Mouse (Mus musculus) kidney, postnatal 36 days (tissue): ENCODE data around the gene Ino80b.
A peak's percentile ranks its signal among the peaks of the same experiment; 100 is the strongest.

Experiments used
- DNase-seq, 2 experiments: peaks; one replicate each; pipeline ENCODE4 v3.0.0; 2021 to 2022; ENCODE audit warnings: mixed read lengths in 2 of 2

The Ino80b gene

GRCm38 (mm10) chr6:83083497-83083896 lies 41.7 kb downstream of the Ino80b start:
- DNase-seq, result no peak

GRCm38 (mm10) chr6:83080210-83080609 lies 45.0 kb downstream of the Ino80b start:
- no peak for DNase-seq

DNA sequence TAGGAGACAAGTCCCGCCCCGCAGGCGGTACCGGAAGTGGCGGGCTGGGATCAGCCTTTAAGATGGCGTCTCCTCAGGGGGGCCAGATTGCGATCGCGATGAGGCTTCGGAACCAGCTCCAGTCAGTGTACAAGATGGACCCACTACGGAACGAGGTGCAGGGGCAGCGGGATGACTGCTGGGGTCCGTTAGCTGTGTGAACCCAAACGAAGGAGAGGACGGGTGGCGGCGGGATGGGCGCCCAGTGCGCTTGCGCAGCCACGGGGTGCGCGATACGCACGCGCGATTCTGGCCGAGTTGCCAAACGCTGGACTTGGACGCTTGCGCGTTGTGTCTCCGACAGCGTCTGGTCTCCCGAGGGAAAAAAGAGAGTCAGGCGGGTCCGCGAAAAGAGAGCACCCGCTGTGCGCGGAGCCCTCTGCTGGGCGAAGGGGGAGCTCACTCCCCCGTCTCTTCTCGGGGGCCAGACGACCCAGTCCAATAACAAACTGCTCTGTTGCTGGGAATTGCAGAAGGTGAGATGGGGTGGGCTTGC lies 46.8 kb downstream of the Ino80b start:
- peak; percentile 99 to 100 for DNase-seq

GRCm38 (mm10) chr6:83077630-83078323 lies 47.5 kb downstream of the Ino80b start, which contains the start of gene Pcgf1:
Pcgf1 (plus strand) TSS chr6:83077869.
- DNase-seq, result peak in 1 of 2 experiments; percentile 53

- peak in 1 of 2 experiments; percentile 43 for DNase-seq
These were observed 50.3 kb downstream of the Ino80b start for GRCm38 (mm10) chr6:83074979-83075378.
